Mouse (Mus musculus) activated CD4-positive, CD25-positive, alpha-beta regulatory T cell, adult 4 months (primary cell): ENCODE measurements at regions not wholly inside any gene's neighbourhood (a gene's known extent, or its start where the extent isn't known, plus 50 kb on each side); places are given as distances from the start of the nearest gene placed in this dataset.
"Not testable (repeated sequence)": the region's sequence is repeated elsewhere in the genome, so short reads cannot be mapped to it uniquely, and the experiment has no call there.

Experiments
- ATAC-seq: one replicate; pipeline ENCODE4 v1.8.0; 2017

- no peak for ATAC-seq
These were observed 146.8 kb upstream of the Mocs1 start for GRCm38 (mm10) chr17:49281344-49281743.

GRCm38 (mm10) chr17:49282498-49282897 lies 145.7 kb upstream of the Mocs1 start:
- no peak for ATAC-seq

GRCm38 (mm10) chr17:49283491-49283890 lies 144.7 kb upstream of the Mocs1 start:
- no peak for ATAC-seq

- ATAC-seq = no peak
These were observed 136.5 kb upstream of the Mocs1 start for GRCm38 (mm10) chr17:49291636-49292035.

GRCm38 (mm10) chr17:49304461-49304860 lies 123.7 kb upstream of the Mocs1 start:
- ATAC-seq = no peak

GRCm38 (mm10) chr17:49305116-49305515 lies 123.0 kb upstream of the Mocs1 start:
- ATAC-seq = no peak

GRCm38 (mm10) chr17:49309079-49309478 lies 119.1 kb upstream of the Mocs1 start:
- ATAC-seq = no peak

- no peak for ATAC-seq
These were observed 114.0 kb upstream of the Mocs1 start for GRCm38 (mm10) chr17:49314196-49314595.

GRCm38 (mm10) chr17:49327524-49327923 lies 100.6 kb upstream of the Mocs1 start:
- no peak for ATAC-seq

GRCm38 (mm10) chr17:49335318-49335717 lies 92.8 kb upstream of the Mocs1 start:
- ATAC-seq = no peak

GRCm38 (mm10) chr17:49337881-49338280 lies 90.3 kb upstream of the Mocs1 start:
- no peak for ATAC-seq

GRCm38 (mm10) chr17:49342636-49343035 lies 85.5 kb upstream of the Mocs1 start:
- no peak for ATAC-seq

- no peak for ATAC-seq
These were observed 81.5 kb upstream of the Mocs1 start for GRCm38 (mm10) chr17:49346701-49347100.

- no peak for ATAC-seq
These were observed 78.8 kb upstream of the Mocs1 start for GRCm38 (mm10) chr17:49349328-49349727.

- ATAC-seq = no peak
These were observed 69.0 kb upstream of the Mocs1 start for GRCm38 (mm10) chr17:49359212-49359611.

GRCm38 (mm10) chr17:49360251-49360650 lies 67.9 kb upstream of the Mocs1 start:
- not testable (repeated sequence) for ATAC-seq

GRCm38 (mm10) chr17:49367791-49368190 lies 60.4 kb upstream of the Mocs1 start:
- no peak for ATAC-seq

GRCm38 (mm10) chr17:49368476-49369269 lies 59.5 kb upstream of the Mocs1 start:
- no peak for ATAC-seq

- no peak for ATAC-seq
These were observed 50.5 kb upstream of the Mocs1 start for GRCm38 (mm10) chr17:49377626-49378025.
